Mouse (Mus musculus) right cerebral cortex, postnatal 25 days (tissue): ENCODE results near the gene Fam171a2.

Source experiments
- DNase-seq: peaks from one replicate; pipeline ENCODE4 v3.0.0; 2022

Gene Fam171a2

GRCm38 (mm10) chr11:102449043-102450008 lies 1.8 kb upstream of the Fam171a2 start:
- no peak for DNase-seq

GRCm38 (mm10) chr11:102448327-102448726 lies 845 bp upstream of the Fam171a2 start:
- DNase-seq: no peak

GRCm38 (mm10) chr11:102446581-102447461 lies 661 bp downstream of the Fam171a2 start:
- no peak for DNase-seq

- no peak for DNase-seq
These were observed 1.6 kb downstream of the Fam171a2 start for GRCm38 (mm10) chr11:102445891-102446361.

GRCm38 (mm10) chr11:102445264-102445890 lies 2.1 kb downstream of the Fam171a2 start:
- DNase-seq: no peak

- no peak for DNase-seq
These were observed 2.7 kb downstream of the Fam171a2 start for GRCm38 (mm10) chr11:102444781-102445180.

- DNase-seq: no peak
These were observed 3.2 kb downstream of the Fam171a2 start for GRCm38 (mm10) chr11:102444321-102444720.

GRCm38 (mm10) chr11:102443740-102444139 lies 3.7 kb downstream of the Fam171a2 start:
- DNase-seq: no peak

- DNase-seq: no peak
These were observed 5.4 kb downstream of the Fam171a2 start for GRCm38 (mm10) chr11:102442089-102442488.

GRCm38 (mm10) chr11:102441434-102441833 lies 6.0 kb downstream of the Fam171a2 start:
- no peak for DNase-seq

- no peak for DNase-seq
These were observed 7.2 kb downstream of the Fam171a2 start for GRCm38 (mm10) chr11:102440255-102440654.

- peak; percentile 37 for DNase-seq
These were observed 8.1 kb downstream of the Fam171a2 start for GRCm38 (mm10) chr11:102439093-102440082.

GRCm38 (mm10) chr11:102438212-102439092 lies 9.0 kb downstream of the Fam171a2 start:
- peak; percentile 80 for DNase-seq

GRCm38 (mm10) chr11:102437120-102438061 lies 10.1 kb downstream of the Fam171a2 start:
- peak; percentile 83 for DNase-seq

- no peak for DNase-seq
These were observed 11.1 kb downstream of the Fam171a2 start for GRCm38 (mm10) chr11:102436471-102436790.

- DNase-seq: no peak
These were observed 11.6 kb downstream of the Fam171a2 start for GRCm38 (mm10) chr11:102435754-102436470.

GRCm38 (mm10) chr11:102434816-102435705 lies 12.4 kb downstream of the Fam171a2 start:
- DNase-seq: no peak

- peak; percentile 85 for DNase-seq
These were observed 13.1 kb downstream of the Fam171a2 start for GRCm38 (mm10) chr11:102434406-102434805.
